Mouse (Mus musculus): ENCODE results near the gene Abcd2. TPM values are rescaled to one million over a fixed set of nuclear protein-coding genes. Genes with fewer than 3 reads are reported as not detected.

Gene Abcd2
- polyA plus RNA-seq, 1 experiment from 2014 or later, result 16.5 TPM

GRCm38 (mm10) chr15:91170602-91171328 is 20.8 kb downstream of the Abcd2 start:
- WGBS, result 41% methylated on average over 9 of the region's 9 CpGs
- H3K27ac ChIP-seq (ENCODE audit: low read depth, low read length), result peak overlapping the region; percentile 63
- H3K9ac ChIP-seq (ENCODE audit: low read length), result no peak overlapping the region
- no peaks in the 10 kb centered on the region for H3K27me3 ChIP-seq (replicated peaks; ENCODE audit: control insufficient read depth, insufficient read depth, low read length)
- no peak overlapping the region for H3K4me3 ChIP-seq (ENCODE audit: low read depth, low read length)
- peaks cover 12% of the 10 kb centered on the region; the same call in 1 of the 2 replicates for H3K4me1 ChIP-seq (ENCODE audit: control insufficient read depth, insufficient read depth, low read length)
- DNase-seq (ENCODE audit: low spot score) (peak; percentile 81), ATAC-seq (peak; percentile 83)
- H3K36me3 ChIP-seq (ENCODE audit: control insufficient read depth, insufficient read depth, low read length), result 0 out of 2 replicates have a peak, but pooled peaks cover 3% of the 10 kb centered on the region
- H3K4me2 ChIP-seq (ENCODE audit: low read length), result no peak overlapping the region
- H3K9me3 ChIP-seq (replicated peaks; ENCODE audit: control insufficient read depth, low read length), result no peaks in the 10 kb centered on the region

- peaks cover 9% of the 10 kb centered on the region; the same call in 1 of the 2 replicates for H3K4me1 ChIP-seq (ENCODE audit: control insufficient read depth, insufficient read depth, low read length)
- 88% methylated on average over 13 of the region's 13 CpGs for WGBS
- H3K4me2 ChIP-seq (ENCODE audit: low read length), result no peak overlapping the region
- ATAC-seq (no peak), DNase-seq (ENCODE audit: low spot score) (no peak)
- H3K36me3 ChIP-seq (ENCODE audit: control insufficient read depth, insufficient read depth, low read length), result no peaks in the 10 kb centered on the region
- H3K27ac ChIP-seq (ENCODE audit: low read depth, low read length), result no peak overlapping the region
- H3K9ac ChIP-seq (ENCODE audit: low read length), result no peak overlapping the region
- no peaks in the 10 kb centered on the region for H3K9me3 ChIP-seq (replicated peaks; ENCODE audit: control insufficient read depth, low read length)
- no peak overlapping the region for H3K4me3 ChIP-seq (ENCODE audit: low read depth, low read length)
- H3K27me3 ChIP-seq (replicated peaks; ENCODE audit: control insufficient read depth, insufficient read depth, low read length), result no peaks in the 10 kb centered on the region
These were observed 23.6 kb downstream of the Abcd2 start for GRCm38 (mm10) chr15:91167850-91168562.

GRCm38 (mm10) chr15:91165021-91165420 is 26.6 kb downstream of the Abcd2 start:
- DNase-seq (ENCODE audit: low spot score) (peak; percentile 66), ATAC-seq (peak; percentile 73; the same call in 1 of the 2 replicates)
- no peaks in the 10 kb centered on the region for H3K9me3 ChIP-seq (replicated peaks; ENCODE audit: control insufficient read depth, low read length)
- H3K27ac ChIP-seq (ENCODE audit: low read depth, low read length), result no peak overlapping the region
- H3K4me2 ChIP-seq (ENCODE audit: low read length), result no peak overlapping the region
- H3K27me3 ChIP-seq (replicated peaks; ENCODE audit: control insufficient read depth, insufficient read depth, low read length), result no peaks in the 10 kb centered on the region
- H3K4me1 ChIP-seq (ENCODE audit: control insufficient read depth, insufficient read depth, low read length), result no peaks in the 10 kb centered on the region
- no peak overlapping the region for H3K9ac ChIP-seq (ENCODE audit: low read length)
- WGBS, result 5% methylated on average over 5 of the region's 5 CpGs
- H3K4me3 ChIP-seq (ENCODE audit: low read depth, low read length), result no peak overlapping the region
- H3K36me3 ChIP-seq (ENCODE audit: control insufficient read depth, insufficient read depth, low read length), result 0 out of 2 replicates have a peak, but pooled peaks cover 4% of the 10 kb centered on the region

GRCm38 (mm10) chr15:91163454-91163853 is 28.1 kb downstream of the Abcd2 start:
- Histone ChIP-seq H3K4me2 (ENCODE audit: low read length) (no peak overlapping the region), H3K36me3 (ENCODE audit: control insufficient read depth, insufficient read depth, low read length) (peaks cover 11% of the 10 kb centered on the region), H3K4me3 (ENCODE audit: low read depth, low read length) (no peak overlapping the region), H3K27me3 (replicated peaks; ENCODE audit: control insufficient read depth, insufficient read depth, low read length) (no peaks in the 10 kb centered on the region), H3K9me3 (replicated peaks; ENCODE audit: control insufficient read depth, low read length) (no peaks in the 10 kb centered on the region), H3K27ac (ENCODE audit: low read depth, low read length) (no peak overlapping the region), H3K9ac (ENCODE audit: low read length) (no peak overlapping the region), H3K4me1 (ENCODE audit: control insufficient read depth, insufficient read depth, low read length) (no peaks in the 10 kb centered on the region)
- 97% methylated on average over 2 of the region's 2 CpGs for WGBS
- no peak for ATAC-seq
- no peak for DNase-seq (ENCODE audit: low spot score)

GRCm38 (mm10) chr15:91161153-91161552 is 30.4 kb downstream of the Abcd2 start:
- no peaks in the 10 kb centered on the region for H3K27me3 ChIP-seq (replicated peaks; ENCODE audit: control insufficient read depth, insufficient read depth, low read length)
- 92% methylated on average over 5 of the region's 5 CpGs for WGBS
- no peaks in the 10 kb centered on the region for H3K9me3 ChIP-seq (replicated peaks; ENCODE audit: control insufficient read depth, low read length)
- DNase-seq (ENCODE audit: low spot score), result no peak
- no peak overlapping the region for H3K4me3 ChIP-seq (ENCODE audit: low read depth, low read length)
- no peak for ATAC-seq
- no peak overlapping the region for H3K4me2 ChIP-seq (ENCODE audit: low read length)
- H3K4me1 ChIP-seq (ENCODE audit: control insufficient read depth, insufficient read depth, low read length), result no peaks in the 10 kb centered on the region
- no peak overlapping the region for H3K27ac ChIP-seq (ENCODE audit: low read depth, low read length)
- peaks cover 24% of the 10 kb centered on the region for H3K36me3 ChIP-seq (ENCODE audit: control insufficient read depth, insufficient read depth, low read length)
- no peak overlapping the region for H3K9ac ChIP-seq (ENCODE audit: low read length)

- ATAC-seq (no peak), DNase-seq (ENCODE audit: low spot score) (no peak)
- Histone ChIP-seq H3K4me3 (ENCODE audit: low read depth, low read length) (no peak overlapping the region), H3K27me3 (replicated peaks; ENCODE audit: control insufficient read depth, insufficient read depth, low read length) (no peaks in the 10 kb centered on the region), H3K9ac (ENCODE audit: low read length) (no peak overlapping the region), H3K4me1 (ENCODE audit: control insufficient read depth, insufficient read depth, low read length) (no peaks in the 10 kb centered on the region), H3K36me3 (ENCODE audit: control insufficient read depth, insufficient read depth, low read length) (peaks cover 39% of the 10 kb centered on the region), H3K27ac (ENCODE audit: low read depth, low read length) (no peak overlapping the region), H3K4me2 (ENCODE audit: low read length) (no peak overlapping the region), H3K9me3 (replicated peaks; ENCODE audit: control insufficient read depth, low read length) (peaks cover 5% of the 10 kb centered on the region)
- 82% methylated on average over 3 of the region's 3 CpGs for WGBS
These were observed 38.3 kb downstream of the Abcd2 start for GRCm38 (mm10) chr15:91153311-91153710.

- Histone ChIP-seq H3K9me3 (replicated peaks; ENCODE audit: control insufficient read depth, low read length) (peaks cover 5% of the 10 kb centered on the region), H3K36me3 (ENCODE audit: control insufficient read depth, insufficient read depth, low read length) (peaks cover 43% of the 10 kb centered on the region), H3K4me3 (ENCODE audit: low read depth, low read length) (no peak overlapping the region), H3K4me2 (ENCODE audit: low read length) (no peak overlapping the region), H3K4me1 (ENCODE audit: control insufficient read depth, insufficient read depth, low read length) (no peaks in the 10 kb centered on the region), H3K27ac (ENCODE audit: low read depth, low read length) (no peak overlapping the region), H3K27me3 (replicated peaks; ENCODE audit: control insufficient read depth, insufficient read depth, low read length) (no peaks in the 10 kb centered on the region), H3K9ac (ENCODE audit: low read length) (no peak overlapping the region)
- DNase-seq (ENCODE audit: low spot score), result peak; percentile 45
- ATAC-seq, result no peak
- WGBS, result 79% methylated on average over 1 of the region's 1 CpGs
These were observed 39.0 kb downstream of the Abcd2 start for GRCm38 (mm10) chr15:91152592-91152991.

GRCm38 (mm10) chr15:91124584-91124983 is 67.0 kb downstream of the Abcd2 start:
- H3K27me3 ChIP-seq (replicated peaks; ENCODE audit: control insufficient read depth, insufficient read depth, low read length), result no peaks in the 10 kb centered on the region
- 90% methylated on average over 4 of the region's 4 CpGs for WGBS
- no peaks in the 10 kb centered on the region for H3K4me1 ChIP-seq (ENCODE audit: control insufficient read depth, insufficient read depth, low read length)
- no peak overlapping the region for H3K4me2 ChIP-seq (ENCODE audit: low read length)
- no peak overlapping the region for H3K4me3 ChIP-seq (ENCODE audit: low read depth, low read length)
- H3K9me3 ChIP-seq (replicated peaks; ENCODE audit: control insufficient read depth, low read length), result no peaks in the 10 kb centered on the region
- DNase-seq (ENCODE audit: low spot score), result no peak
- H3K36me3 ChIP-seq (ENCODE audit: control insufficient read depth, insufficient read depth, low read length), result no peaks in the 10 kb centered on the region
- no peak overlapping the region for H3K27ac ChIP-seq (ENCODE audit: low read depth, low read length)
- H3K9ac ChIP-seq (ENCODE audit: low read length), result no peak overlapping the region
- ATAC-seq, result no peak

All from forebrain, embryonic 14.5 days (tissue).